Mouse (Mus musculus) embryonic facial prominence, embryonic 13.5 days (tissue): ENCODE data around the gene Nup62. TPM values are rescaled to one million over a fixed set of nuclear protein-coding genes. Genes with fewer than 3 reads are reported as not detected.

Experiments
- ATAC-seq: fragments of 200-750 bp; cut with Nextera tagmentation; 2 replicates; pipeline ENCODE4 v1.8.0; 2017; ENCODE audit warnings: low read depth; ENCODE audit not compliant: insufficient number of reproducible peaks, insufficient read depth, low FRiP score, low TSS enrichment
- H3K27ac ChIP-seq: fragments of 300-500 bp; sonication (generic); 2 replicates; pipeline ENCODE4 v1.5.1; 2015; ENCODE audit warnings: moderate library complexity, mild to moderate bottlenecking, inconsistent platforms
- H3K27me3 ChIP-seq: fragments of 300-500 bp; sonication (generic); 2 replicates; pipeline ENCODE4 v1.6.1; 2015; ENCODE audit warnings: mild to moderate bottlenecking, inconsistent platforms
- H3K36me3 ChIP-seq: fragments of 300-500 bp; sonication (generic); 2 replicates; pipeline ENCODE4 v1.6.1; 2015; ENCODE audit warnings: mild to moderate bottlenecking, inconsistent platforms
- H3K4me1 ChIP-seq: fragments of 300-500 bp; sonication (generic); 2 replicates; pipeline ENCODE4 v1.6.1; 2015; ENCODE audit warnings: inconsistent platforms
- H3K4me2 ChIP-seq: fragments of 300-500 bp; sonication (generic); 2 replicates; pipeline ENCODE4 v1.6.1; 2015; ENCODE audit warnings: moderate library complexity, mild to moderate bottlenecking, inconsistent platforms
- H3K4me3 ChIP-seq: fragments of 300-500 bp; sonication (generic); 2 replicates; pipeline ENCODE4 v1.5.1; 2015; ENCODE audit warnings: mild to moderate bottlenecking, inconsistent platforms
- H3K9ac ChIP-seq: fragments of 300-500 bp; sonication (generic); 2 replicates; pipeline ENCODE4 v1.6.1; 2015; ENCODE audit warnings: mild to moderate bottlenecking, inconsistent platforms
- H3K9me3 ChIP-seq: fragments of 300-500 bp; sonication (generic); 2 replicates; pipeline ENCODE4 v1.6.1; 2016; ENCODE audit warnings: inconsistent platforms
- WGBS: fragments of 180-500 bp; shearing (Covaris S2); methylation state at CpG from one replicate; pipeline ENCODE4 v1.1.7; 2015; ENCODE audit warnings: mixed read lengths; 5-methylcytosine and 5-hydroxymethylcytosine counted together
- polyA plus RNA-seq: library from polyadenylated mRNA; unstranded; fragments of >200 nt; fragmentation: Nextera tagmentation; extraction: Ambion mirVana; gene quantifications from 2 replicates; pipeline ENCODE4 v1.2.1, GENCODE M21; 2015

Nup62 gene
- polyA plus RNA-seq: 93.5 and 100 TPM in 2 replicates

GRCm38 (mm10) chr7:44815721-44816469 is at the start of gene Nup62, which contains the start of gene Il4i1:
Gene Nup62, plus strand, starts transcription at chr7:44816088.
Gene Il4i1, plus strand, starts transcription at chr7:44816387.
- peak within 1 kb of the TSS; percentile 96 for H3K27ac ChIP-seq
- under 1% methylated on average over 58 of the region's 62 CpGs for WGBS
- peaks cover 20% of the 10 kb centered on the region for H3K36me3 ChIP-seq
- peak within 1 kb of the TSS; percentile 73 for H3K4me3 ChIP-seq
- ATAC-seq: peak; percentile 93
- H3K9me3 ChIP-seq: no peaks in the 10 kb centered on the region
- peak within 1 kb of the TSS; percentile 73 for H3K4me2 ChIP-seq
- peaks cover 44% of the 10 kb centered on the region for H3K4me1 ChIP-seq
- no peaks in the 10 kb centered on the region for H3K27me3 ChIP-seq
- H3K9ac ChIP-seq: peak within 1 kb of the TSS; percentile 97

GRCm38 (mm10) chr7:44768129-44768528 is 47.8 kb upstream of the Nup62 start:
- no peak overlapping the region for H3K9ac ChIP-seq
- no peak overlapping the region for H3K27ac ChIP-seq
- H3K4me2 ChIP-seq: no peak overlapping the region
- H3K4me1 ChIP-seq: no peaks in the 10 kb centered on the region
- H3K36me3 ChIP-seq: peaks cover 93% of the 10 kb centered on the region
- no peak overlapping the region for H3K4me3 ChIP-seq
- no peaks in the 10 kb centered on the region for H3K9me3 ChIP-seq
- 85% methylated on average over 5 of the region's 5 CpGs for WGBS
- H3K27me3 ChIP-seq: no peaks in the 10 kb centered on the region
- ATAC-seq: no peak

DNA sequence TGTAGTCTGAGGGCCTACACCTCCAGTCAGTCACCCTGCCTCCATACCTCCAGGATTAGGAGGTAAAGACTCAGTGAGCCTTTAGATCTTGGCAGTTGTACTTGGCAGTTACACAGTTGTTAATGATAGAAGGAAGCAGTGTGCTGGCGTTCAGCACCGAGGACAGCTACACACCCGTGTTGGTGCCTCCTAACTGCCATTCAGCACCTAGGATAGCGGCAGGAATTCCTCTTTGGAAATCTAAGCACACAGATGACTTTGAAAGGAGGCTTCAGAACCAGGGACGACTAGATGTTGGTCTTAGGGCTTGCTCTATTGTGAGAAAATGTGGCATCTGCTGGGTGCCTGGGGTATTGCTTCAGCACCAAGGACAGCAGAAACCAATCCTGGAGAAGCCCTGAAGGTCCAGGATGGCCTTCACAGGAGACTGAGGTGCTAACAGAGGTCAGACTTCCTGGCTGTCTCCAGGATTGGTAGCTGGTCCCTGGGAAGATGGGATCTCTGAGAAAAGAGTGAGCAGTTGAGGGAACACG is 45.8 kb upstream of the Nup62 start:
- peaks cover 93% of the 10 kb centered on the region for H3K36me3 ChIP-seq
- WGBS: 12% methylated on average over 6 of the region's 6 CpGs
- H3K27me3 ChIP-seq: no peaks in the 10 kb centered on the region
- H3K4me2 ChIP-seq: no peak overlapping the region
- no peak overlapping the region for H3K27ac ChIP-seq
- no peak overlapping the region for H3K9ac ChIP-seq
- no peaks in the 10 kb centered on the region; the same call in 1 of the 2 replicates for H3K9me3 ChIP-seq
- no peak for ATAC-seq
- no peak overlapping the region for H3K4me3 ChIP-seq
- H3K4me1 ChIP-seq: no peaks in the 10 kb centered on the region

- H3K4me2 ChIP-seq: no peak overlapping the region
- no peak overlapping the region for H3K27ac ChIP-seq
- H3K4me1 ChIP-seq: no peaks in the 10 kb centered on the region
- no peaks in the 10 kb centered on the region for H3K27me3 ChIP-seq
- H3K9ac ChIP-seq: no peak overlapping the region
- no peaks in the 10 kb centered on the region; the same call in 1 of the 2 replicates for H3K9me3 ChIP-seq
- H3K36me3 ChIP-seq: peaks cover 91% of the 10 kb centered on the region
- no peak for ATAC-seq
- H3K4me3 ChIP-seq: no peak overlapping the region
- 92% methylated on average over 8 of the region's 8 CpGs for WGBS
These were observed 43.2 kb upstream of the Nup62 start for GRCm38 (mm10) chr7:44772591-44773204.

DNA sequence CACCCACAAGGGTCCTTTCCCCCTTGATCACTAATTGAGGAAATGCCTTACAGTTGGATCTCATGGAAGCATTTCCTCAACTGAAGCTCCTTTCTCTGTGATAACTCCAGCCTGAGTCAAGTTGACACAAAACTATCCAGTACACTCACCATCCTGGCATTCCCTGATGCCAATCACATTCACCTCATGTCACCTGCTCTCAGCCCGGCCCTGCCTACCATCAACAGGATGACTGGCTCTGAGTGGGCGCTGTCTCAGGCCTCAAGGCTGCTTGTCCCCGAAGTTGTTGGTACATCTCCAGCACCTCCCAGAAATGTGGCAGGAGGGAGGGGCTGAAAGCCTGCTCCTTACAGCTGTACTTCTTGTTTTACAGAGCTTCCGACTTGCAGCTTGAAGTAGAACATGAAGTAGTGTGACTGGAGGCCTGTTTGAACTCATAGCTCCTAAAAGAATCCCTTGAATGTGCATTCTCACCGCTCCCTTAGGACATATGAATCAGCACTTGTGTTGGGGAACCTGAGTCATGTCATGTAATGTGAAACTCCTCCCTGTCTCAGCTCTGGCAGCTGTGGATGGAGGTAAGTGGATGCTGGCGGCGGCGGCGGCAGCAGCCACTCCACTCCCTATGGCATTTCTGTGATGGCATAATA is 38.9 kb upstream of the Nup62 start:
- H3K4me2 ChIP-seq: no peak overlapping the region
- H3K27me3 ChIP-seq: no peaks in the 10 kb centered on the region
- no peak overlapping the region for H3K9ac ChIP-seq
- ATAC-seq: no peak
- no peak overlapping the region for H3K27ac ChIP-seq
- H3K9me3 ChIP-seq: no peaks in the 10 kb centered on the region; the same call in 1 of the 2 replicates
- 77% methylated on average over 9 of the region's 9 CpGs for WGBS
- H3K4me3 ChIP-seq: no peak overlapping the region
- H3K36me3 ChIP-seq: peaks cover 61% of the 10 kb centered on the region
- H3K4me1 ChIP-seq: no peaks in the 10 kb centered on the region

- H3K4me3 ChIP-seq: no peak overlapping the region
- H3K9ac ChIP-seq: no peak overlapping the region
- H3K27ac ChIP-seq: no peak overlapping the region
- no peak for ATAC-seq
- H3K36me3 ChIP-seq: peaks cover 29% of the 10 kb centered on the region
- no peaks in the 10 kb centered on the region for H3K4me1 ChIP-seq
- H3K4me2 ChIP-seq: no peak overlapping the region
- H3K27me3 ChIP-seq: no peaks in the 10 kb centered on the region
- H3K9me3 ChIP-seq: no peaks in the 10 kb centered on the region
- 80% methylated on average over 8 of the region's 8 CpGs for WGBS
These were observed 35.8 kb upstream of the Nup62 start for GRCm38 (mm10) chr7:44780101-44780500.

DNA sequence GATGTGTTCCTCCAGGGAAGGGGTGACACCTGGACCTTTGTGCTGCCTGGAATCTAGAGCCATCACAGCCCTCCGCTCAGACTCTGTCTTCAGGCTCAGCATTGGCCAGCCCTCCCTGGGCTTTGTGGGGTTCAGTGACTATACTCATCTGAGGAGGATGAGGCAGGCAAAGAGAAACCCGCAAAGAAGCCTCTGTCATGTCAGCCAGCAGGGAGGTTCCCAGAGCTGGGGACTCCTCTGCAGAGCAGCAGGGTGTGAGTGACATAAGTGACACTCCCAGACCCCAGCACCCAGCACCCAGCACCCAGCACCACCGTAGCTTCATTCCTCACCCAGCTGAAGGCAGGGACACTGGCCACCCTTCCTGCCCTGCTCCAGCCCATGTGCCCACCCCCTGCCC is 26.4 kb upstream of the Nup62 start:
- Histone ChIP-seq H3K4me3 (no peak overlapping the region), H3K27me3 (no peaks in the 10 kb centered on the region), H3K4me1 (no peaks in the 10 kb centered on the region), H3K27ac (no peak overlapping the region), H3K9me3 (peaks cover 5% of the 10 kb centered on the region; the same call in 1 of the 2 replicates), H3K4me2 (no peak overlapping the region), H3K9ac (no peak overlapping the region), H3K36me3 (no peaks in the 10 kb centered on the region)
- ATAC-seq: 0 out of 2 replicates have a peak, but pooled peaks have one; percentile 32
- 66% methylated on average over 3 of the region's 3 CpGs for WGBS

- 0 out of 2 replicates have a peak, but pooled peaks have one; percentile 32 for ATAC-seq
- Histone ChIP-seq H3K36me3 (no peaks in the 10 kb centered on the region), H3K9me3 (peaks cover 5% of the 10 kb centered on the region; the same call in 1 of the 2 replicates), H3K4me3 (no peak overlapping the region), H3K9ac (no peak overlapping the region), H3K4me2 (no peak overlapping the region), H3K4me1 (no peaks in the 10 kb centered on the region), H3K27ac (no peak overlapping the region), H3K27me3 (no peaks in the 10 kb centered on the region)
- WGBS: 59% methylated on average over 4 of the region's 4 CpGs
These were observed 25.8 kb upstream of the Nup62 start for GRCm38 (mm10) chr7:44790066-44790465.

DNA sequence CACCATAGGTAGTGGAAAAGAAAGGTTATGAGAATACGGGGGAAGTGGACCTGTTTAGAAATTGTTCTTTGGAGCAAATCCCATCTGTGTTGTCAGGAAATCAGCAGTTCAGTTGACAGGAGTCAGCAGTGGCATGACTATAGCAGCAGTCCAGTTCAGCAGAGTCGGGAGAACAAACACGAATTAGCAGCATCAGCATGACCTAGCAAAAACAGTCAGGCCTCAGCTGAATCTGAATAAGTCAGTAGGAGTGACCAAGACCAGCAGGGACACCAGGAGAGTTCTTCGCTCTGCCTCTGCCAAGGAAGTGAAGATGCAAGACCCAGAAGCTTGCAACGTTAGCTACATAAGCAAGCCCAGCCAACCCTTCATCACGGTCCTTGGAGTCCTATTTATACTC is 23.1 kb upstream of the Nup62 start:
- H3K4me1 ChIP-seq: no peaks in the 10 kb centered on the region

GRCm38 (mm10) chr7:44808927-44809326 is 7.0 kb upstream of the Nup62 start:
- Histone ChIP-seq H3K9ac (no peak overlapping the region), H3K4me3 (no peak overlapping the region), H3K36me3 (peaks cover 22% of the 10 kb centered on the region), H3K27ac (no peak overlapping the region), H3K27me3 (no peaks in the 10 kb centered on the region), H3K4me2 (no peak overlapping the region), H3K9me3 (no peaks in the 10 kb centered on the region), H3K4me1 (no peaks in the 10 kb centered on the region)
- 79% methylated on average over 2 of the region's 2 CpGs for WGBS
- no peak for ATAC-seq

More for the DNA sequence above, 23.1 kb upstream of the Nup62 start:
- ATAC-seq: no peak
- no peak overlapping the region for H3K4me3 ChIP-seq
- no peaks in the 10 kb centered on the region for H3K27me3 ChIP-seq
- peaks cover 5% of the 10 kb centered on the region; the same call in 1 of the 2 replicates for H3K9me3 ChIP-seq
- H3K27ac ChIP-seq: no peak overlapping the region
- no peaks in the 10 kb centered on the region for H3K36me3 ChIP-seq
- H3K9ac ChIP-seq: no peak overlapping the region
- H3K4me2 ChIP-seq: no peak overlapping the region
- WGBS: 78% methylated on average over 6 of the region's 6 CpGs

DNA sequence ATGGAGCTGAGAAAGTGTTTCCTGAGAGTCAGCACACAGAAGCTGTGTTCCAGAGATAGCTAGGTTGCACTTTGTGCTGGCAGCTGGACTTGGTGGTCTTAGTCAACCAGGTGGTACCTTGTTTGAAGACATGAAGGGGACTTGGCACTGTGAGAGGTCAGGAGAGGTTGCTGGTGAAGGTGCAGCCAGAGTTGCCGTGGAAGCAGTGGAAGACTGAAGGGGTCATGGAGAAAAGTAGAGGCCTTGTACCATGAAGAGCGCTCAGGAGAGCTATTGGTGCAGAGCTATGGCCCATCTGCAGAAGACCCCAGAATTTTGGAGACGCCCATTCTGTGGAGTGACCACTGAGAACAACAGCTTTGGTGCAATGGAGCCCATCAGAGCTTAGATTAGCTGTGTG is 6.4 kb upstream of the Nup62 start:
- no peaks in the 10 kb centered on the region for H3K4me1 ChIP-seq
- H3K9ac ChIP-seq: no peak overlapping the region
- ATAC-seq: no peak
- no peaks in the 10 kb centered on the region for H3K27me3 ChIP-seq
- peaks cover 22% of the 10 kb centered on the region for H3K36me3 ChIP-seq
- no peak overlapping the region for H3K4me3 ChIP-seq
- no peak overlapping the region for H3K27ac ChIP-seq
- H3K9me3 ChIP-seq: no peaks in the 10 kb centered on the region
- WGBS: 90% methylated on average over 3 of the region's 3 CpGs
- H3K4me2 ChIP-seq: no peak overlapping the region
